Mouse (Mus musculus) thymus, postnatal 0 days (tissue): ENCODE data around the gene Axin1. TPM values are rescaled to one million over a fixed set of nuclear protein-coding genes. Genes with fewer than 3 reads are reported as not detected.
"Not testable (repeated sequence)": the region's sequence is repeated elsewhere in the genome, so short reads cannot be mapped to it uniquely, and the experiment has no call there.

Source experiments
- DNase-seq: peaks from one replicate; pipeline ENCODE4 v3.0.0-alpha.2; 2015; ENCODE audit warnings: low spot score
- polyA plus RNA-seq: library from polyadenylated mRNA; unstranded; fragments of >200 nt; fragmentation: Nextera tagmentation; extraction: Ambion mirVana; gene quantifications from 2 replicates; pipeline ENCODE4 v1.2.1, GENCODE M21; 2015

Axin1 gene
- polyA plus RNA-seq, 1 experiment from 2014 or later, result 22.8 TPM

DNA sequence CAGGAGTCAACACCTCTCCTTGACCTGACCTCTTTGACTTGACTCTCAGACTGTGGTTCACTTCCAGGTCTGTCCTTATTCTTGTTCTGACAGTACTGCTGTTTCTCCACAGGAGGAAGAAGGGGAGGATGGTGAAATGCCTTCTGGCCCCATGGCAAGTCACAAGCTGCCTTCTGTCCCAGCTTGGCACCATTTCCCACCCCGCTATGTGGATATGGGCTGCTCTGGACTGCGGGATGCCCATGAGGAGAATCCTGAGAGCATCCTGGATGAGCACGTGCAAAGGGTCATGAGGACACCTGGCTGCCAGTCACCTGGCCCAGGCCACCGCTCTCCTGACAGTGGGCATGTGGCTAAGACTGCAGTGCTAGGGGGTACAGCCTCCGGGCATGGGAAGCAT, 49.1 kb downstream of the Axin1 start:
- no peak for DNase-seq

DNA sequence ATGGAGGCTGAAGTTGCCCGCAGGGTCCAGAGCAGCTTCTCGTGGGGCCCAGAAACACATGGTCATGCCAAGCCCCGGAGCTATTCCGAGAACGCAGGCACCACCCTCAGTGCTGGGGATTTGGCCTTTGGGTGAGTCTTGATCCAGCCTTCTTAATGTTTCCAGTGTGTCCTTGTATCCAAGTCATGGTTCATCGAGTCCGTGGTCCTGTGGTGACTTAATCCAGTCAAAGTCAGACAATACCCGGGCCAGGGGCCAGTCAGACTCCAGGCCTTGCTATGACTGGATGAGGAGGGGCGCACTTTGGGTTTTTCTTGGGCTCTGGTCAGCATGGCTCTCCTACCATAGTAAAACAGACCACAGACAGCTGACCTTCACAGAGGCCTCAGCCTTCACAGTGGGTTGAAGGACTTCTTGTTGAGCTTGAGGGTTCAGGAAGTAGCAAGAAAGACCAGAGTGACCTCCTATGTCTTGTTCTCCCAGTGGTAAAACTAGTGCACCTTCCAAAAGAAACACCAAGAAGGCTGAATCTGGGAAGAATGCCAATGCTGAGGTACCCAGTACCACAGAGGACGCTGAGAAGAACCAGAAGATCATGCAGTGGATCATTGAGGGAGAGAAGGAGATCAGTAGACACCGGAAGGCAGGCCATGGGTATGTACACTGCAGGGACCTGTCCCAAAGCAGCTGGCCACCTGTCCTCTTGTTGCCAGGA, 49.8 kb downstream of the Axin1 start:
- DNase-seq, result no peak

DNA sequence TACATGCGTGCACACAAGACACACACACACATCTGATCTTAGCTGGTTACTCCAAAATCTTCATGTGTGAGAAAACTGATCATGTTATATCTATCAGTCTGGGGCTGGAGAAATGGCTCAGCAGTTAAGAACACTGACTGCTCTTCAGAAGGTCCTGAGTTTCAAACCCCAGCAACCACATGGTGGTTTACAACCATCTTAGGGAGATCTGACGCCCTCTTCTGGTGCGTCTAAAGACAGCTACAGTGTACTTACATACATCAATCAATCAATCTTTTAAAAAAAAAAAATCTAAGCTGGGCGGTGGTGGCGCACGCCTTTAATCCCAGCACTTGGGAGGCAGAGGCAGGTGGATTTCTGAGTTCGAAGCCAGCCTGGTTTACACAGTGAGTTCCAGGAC, 53.0 kb downstream of the Axin1 start:
- DNase-seq, result not testable (repeated sequence)

DNA sequence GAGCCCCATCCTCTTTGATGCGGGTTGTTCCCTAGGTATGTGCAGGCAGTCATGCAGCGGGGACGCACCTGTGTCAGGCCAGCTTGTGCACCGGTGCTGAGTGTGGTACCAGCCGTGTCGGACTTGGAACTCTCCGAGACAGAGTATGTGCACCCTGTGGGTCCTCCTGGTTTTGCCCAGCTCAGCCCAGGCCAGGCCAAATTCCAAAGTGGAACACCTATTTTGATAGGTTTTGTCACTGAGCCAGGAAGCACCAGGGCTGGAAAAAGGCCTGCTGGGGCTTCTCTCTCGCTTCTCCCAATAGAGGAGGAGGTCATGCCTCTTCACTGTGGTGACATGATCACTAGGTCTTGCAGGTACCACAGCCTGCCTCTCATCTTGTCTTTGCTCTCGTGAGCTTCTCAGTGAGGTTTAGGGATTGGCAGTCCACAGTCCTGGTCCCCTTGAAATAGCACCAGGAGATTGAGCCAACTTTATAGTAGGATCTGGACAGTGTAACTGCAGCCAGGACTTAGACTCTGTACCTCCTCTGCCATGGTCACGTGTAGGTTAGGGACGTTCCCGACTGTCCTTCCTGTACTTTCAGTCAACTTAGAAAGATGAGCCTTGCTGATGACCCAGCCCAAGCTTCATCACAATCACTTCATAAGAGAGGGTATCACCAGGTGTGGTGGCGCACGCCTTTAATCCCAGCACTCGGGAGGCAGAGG, 54.1 kb downstream of the Axin1 start:
- no peak for DNase-seq

DNA sequence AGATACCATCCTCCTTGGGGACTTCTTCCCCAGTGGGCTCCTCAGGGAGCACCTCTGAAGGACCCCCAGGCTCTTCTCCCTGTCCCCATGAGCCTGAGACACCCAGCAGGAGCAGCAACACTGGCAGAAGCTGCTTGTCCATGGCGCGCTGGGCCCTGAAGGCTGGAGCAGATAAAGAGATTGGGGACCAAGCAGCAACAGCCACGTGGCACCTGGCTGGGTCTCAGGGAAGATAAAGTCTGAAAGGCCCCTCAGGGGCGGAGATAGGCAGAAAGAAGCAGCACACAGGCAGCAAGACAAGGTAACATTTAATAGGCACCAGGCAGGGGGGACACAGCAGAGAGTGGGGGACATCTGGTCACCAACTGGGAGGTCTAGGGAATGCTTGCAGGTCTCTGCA, 60.4 kb downstream of the Axin1 start, which contains the start of gene Pdia2:
Pdia2 (minus strand) TSS at position 196 of the 400 bp plus-strand sequence.
- no peak for DNase-seq

DNA sequence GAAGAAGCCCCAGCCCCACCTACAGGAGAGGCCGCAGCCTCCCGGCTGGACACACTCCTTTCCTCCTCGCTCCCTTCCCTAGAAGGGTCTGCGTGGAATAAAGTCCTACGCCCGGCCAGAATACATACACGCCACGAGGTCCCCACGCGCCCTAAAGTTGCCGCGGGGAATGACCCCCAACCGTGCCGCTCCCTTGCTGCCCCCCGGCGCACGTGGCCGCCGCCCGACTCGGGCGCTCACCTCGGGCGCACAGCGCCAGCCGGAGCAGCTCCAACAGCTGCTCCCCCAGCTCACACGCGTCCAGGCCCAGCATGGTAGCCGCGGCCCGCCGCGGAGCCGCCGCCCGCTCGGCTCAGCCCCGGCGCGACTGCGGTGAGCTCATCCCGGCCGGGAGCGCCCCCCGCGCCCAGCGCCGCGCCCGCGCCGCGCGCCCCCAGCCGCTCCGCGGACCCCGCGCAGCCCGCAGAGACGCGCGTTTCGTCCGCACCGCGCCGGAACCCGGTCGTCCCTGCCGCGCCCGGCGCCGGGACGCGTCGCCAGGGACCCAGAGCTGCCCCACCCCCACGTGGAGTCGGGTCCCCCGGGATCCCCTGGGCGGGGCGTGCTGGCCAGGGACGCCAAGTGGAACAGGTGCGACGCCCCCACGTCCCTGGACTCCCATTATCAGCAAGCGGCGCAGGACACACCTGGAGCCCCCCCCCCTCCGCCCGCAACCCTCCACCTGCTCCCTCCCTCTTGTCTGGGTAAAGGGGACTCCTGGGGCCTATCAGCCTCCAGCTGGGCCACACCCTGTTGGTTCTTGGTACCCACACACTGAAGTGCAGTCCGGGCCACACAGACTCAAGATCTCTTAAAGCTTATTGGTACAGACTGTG, 62.6 kb downstream of the Axin1 start:
- DNase-seq, result peak; percentile 8

DNA sequence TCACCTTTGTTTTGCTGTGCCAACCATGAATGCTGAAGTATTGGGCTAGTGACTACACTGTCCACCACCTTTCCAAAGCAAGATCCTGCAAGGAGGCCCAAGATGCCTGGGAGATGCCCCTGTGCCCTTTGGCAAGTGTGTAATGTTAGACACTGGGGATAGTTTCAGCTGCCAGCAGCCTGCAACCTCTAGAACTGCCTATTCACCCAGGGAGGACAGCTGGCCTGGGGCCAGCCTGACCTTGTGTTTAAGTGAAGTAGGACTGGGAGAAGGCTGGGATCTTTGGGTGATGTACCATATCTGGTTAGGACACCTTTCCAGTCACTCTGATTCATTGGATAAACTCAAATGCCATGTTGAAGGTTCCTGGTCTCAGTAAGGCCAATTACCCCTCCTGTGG, 63.5 kb downstream of the Axin1 start:
- no peak for DNase-seq

DNA sequence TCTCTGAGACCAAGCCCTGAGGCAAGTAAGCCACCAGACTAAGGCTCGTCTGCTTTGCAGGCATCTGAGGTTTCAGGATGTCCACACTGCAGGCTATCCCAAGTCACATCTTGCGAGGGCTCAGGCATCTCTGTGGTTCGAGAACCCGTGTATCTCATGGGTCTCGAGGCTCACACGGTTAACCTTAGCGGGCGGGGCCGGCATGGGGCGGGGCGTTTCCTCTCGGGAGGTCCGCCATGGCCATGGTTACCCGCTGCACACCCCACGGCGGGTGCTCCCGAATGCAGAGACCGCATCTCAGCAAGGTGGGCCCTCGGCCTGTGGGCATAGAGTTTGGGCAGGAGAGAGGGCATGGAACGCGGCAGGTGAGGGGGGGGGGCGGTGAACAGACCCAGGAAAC, 64.2 kb downstream of the Axin1 start, which contains the start of gene Rgs11:
Rgs11 (plus strand) TSS at position 215 of the 400 bp plus-strand sequence.
- DNase-seq, result no peak

DNA sequence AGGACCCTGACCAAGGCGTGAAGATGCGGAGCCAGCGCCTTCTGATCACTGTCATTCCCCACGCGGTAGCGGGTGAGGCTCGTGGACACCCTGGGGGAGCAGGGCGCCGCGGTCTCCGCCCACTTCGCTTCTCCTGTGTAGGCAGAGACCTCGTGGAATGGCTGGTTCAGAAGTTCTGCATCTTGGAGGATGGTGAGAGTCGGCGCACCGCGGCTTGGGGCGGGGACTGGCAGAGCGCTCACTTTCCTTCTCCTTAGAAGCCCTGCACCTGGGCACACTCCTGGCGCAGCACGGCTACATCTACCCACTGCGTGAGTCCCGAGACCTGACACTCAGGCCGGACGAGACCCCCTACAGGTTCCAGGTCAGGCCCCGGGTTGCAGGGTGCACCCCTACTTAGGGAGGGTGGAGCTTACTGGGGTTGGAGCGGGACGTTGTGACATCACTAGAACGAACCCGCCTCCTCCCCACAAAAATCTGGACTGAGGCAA, 64.9 kb downstream of the Axin1 start:
- peak; percentile 13 for DNase-seq

DNA sequence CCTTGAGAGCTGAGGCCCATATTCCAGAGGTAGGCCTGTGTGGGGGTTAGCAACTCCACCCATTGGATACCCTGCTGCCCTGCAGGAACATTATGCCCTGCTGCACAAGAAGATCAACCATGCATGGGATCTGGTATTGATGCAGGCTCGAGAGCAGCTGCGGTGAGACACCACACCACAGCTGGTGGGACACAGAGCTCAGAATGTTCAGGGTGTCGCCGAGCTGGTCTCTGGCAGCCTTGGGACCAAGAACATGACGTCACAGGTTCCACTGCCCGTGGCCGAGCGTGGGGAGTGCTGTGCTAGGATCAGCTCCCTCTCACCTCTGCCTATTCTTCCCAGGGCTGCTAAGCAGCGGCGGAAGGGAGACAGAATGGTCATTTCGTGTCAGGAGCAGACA, 66.3 kb downstream of the Axin1 start:
- DNase-seq, result no peak

DNA sequence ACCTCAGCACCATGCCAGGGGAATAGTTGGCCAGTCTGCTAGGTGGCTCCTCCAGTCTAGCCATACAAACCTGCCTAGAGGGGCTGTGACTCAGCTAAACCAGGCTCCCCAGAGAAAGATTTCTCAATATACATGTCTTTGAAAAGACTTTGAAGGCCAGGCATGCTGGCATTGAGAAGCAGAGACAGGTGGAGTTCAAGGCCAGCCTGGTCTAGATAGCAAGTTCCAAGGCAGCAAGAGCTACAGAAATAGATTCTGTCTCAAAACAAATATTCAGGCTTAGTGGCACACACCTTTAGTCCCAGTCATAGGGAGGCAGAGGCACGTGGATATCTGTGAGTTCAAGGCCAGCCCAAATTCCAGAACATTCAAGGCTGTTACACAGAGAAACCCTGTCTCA, 67.9 kb downstream of the Axin1 start:
- DNase-seq, result no peak

DNA sequence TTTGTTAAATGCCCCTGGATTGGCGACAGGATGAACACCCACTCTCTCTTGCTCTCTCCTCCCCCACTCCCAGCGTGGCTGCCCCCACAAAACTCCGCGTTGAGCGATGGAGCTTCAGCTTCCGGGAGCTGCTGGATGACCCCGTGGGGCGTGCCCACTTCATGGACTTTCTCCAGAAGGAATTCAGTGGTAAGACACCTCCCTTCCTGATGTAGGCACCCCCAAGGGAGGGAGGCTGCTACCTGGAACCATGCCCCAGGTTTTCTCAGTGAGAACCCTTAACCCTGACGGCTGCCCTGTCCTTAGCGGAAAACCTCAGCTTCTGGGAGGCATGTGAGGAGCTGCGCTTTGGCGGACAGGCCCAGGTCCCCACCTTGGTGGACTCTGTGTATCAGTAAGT, 69.2 kb downstream of the Axin1 start, which contains the start of gene Arhgdig:
Arhgdig (minus strand) TSS at position 101 of the 400 bp plus-strand sequence.
- DNase-seq, result no peak

DNA sequence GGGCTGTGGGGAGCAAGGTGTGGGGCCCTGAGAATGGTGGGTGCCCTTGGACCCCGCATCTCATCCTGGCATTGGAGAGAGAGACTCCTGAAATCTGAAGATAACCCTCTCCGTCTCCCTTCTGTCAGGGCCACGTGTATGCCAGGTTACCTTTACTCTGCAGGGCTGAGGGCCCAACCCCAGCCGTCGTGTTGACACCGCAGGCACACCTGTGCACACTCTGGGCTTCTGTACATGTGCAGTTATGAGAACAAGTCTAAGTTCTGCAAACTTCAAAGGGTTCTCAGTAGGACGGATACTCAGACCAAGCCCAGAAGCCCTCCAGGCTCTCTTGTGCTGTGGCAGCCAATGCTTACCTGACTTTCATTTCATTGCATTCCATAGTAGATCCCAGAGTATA, 73.8 kb downstream of the Axin1 start:
- DNase-seq, result no peak

DNA sequence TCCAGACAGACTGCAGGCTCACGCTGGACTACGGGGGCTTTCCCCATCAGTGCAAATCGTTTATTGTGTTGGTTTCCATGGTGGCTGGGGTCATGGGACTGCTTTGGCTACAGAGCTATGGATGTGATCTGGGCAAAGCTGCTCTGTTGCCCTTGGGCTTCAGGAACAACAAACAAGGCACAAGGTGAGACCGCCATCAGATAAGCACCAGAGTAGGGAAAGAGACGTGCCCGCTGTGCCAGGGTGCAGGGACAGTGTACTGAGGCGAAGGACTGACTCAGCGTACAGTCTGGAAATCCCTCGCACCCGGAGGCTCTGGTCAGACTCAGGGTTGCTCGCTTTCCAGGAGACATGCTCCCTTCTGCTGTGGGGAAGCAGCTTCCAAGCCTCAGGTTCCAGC, 74.2 kb downstream of the Axin1 start:
- no peak for DNase-seq

DNA sequence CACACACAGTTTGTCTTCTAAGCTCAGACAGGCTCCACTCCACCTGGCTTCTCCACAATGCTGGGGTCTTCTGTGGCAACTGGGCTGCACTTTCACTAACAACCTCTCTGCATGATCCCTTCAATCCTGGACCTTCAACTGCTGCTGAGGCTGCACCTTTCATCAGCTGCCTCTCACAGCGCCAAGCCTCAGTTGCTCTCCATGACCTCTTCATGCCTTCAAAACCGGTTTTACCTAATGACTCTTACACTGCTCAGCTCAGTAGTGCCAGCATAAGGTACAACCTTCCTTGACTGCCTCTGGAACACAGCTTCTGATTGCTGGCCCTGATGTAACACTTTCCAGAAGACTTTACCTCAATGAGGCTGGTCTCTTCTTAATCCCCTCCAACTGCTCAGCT, 83.0 kb downstream of the Axin1 start:
- DNase-seq, result no peak

DNA sequence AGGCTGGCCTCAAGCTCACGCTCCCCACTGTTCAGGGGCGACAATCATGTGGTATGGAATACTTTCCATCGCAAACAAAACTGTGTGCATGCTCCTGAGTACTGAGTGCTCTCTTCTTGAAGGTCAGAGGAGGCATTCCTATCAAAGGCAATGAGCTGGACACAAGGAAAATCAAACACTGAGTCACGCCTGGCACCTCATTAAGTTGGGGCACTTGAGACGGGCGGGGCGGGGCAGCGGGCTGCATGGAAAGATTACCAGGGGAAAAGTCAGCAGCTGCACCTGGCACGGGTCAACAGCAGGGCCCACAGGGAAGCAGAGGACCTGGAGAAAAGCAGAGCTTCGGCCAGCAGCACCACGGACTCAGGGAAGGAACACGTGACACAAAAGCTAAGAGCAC, 86.7 kb downstream of the Axin1 start:
- no peak for DNase-seq

DNA sequence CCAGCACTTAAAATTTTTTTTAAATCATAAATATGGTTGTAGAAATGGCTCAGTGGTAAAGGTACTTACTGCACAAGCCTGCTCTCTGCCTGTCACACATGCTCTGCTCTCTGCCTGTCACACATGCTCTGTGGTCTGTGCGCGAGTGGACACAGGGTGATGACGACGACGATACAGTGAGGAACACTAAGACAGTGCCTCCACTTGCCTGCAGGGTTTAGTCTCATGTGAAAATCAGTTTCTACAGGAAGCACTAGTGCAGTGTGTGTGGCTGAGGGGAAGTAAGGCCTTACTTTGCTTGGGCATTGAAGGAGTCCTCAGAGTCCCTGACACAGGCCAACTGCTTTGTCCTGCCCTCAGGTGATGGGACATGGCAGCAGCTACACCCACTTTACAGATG, 91.3 kb downstream of the Axin1 start:
- DNase-seq, result no peak

DNA sequence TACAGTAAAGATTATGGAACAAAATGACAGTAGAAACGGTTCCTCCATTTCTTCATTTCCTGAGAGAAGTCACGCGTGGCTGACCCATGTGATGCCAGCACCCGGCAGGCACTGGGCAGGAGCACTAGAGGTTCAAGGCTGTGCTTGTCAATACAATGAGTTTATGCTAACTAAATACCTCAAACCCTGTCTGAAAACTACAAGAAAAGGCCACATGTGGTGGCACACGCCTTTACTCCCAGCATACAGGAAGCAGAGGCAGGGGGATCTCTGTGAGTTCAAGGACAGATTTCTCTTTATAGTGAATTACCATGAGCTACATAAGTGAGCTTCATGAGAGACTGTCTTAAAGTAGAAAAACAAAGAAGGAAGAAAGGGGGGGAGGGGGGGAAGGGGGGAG, 92.7 kb downstream of the Axin1 start:
- DNase-seq, result no peak

DNA sequence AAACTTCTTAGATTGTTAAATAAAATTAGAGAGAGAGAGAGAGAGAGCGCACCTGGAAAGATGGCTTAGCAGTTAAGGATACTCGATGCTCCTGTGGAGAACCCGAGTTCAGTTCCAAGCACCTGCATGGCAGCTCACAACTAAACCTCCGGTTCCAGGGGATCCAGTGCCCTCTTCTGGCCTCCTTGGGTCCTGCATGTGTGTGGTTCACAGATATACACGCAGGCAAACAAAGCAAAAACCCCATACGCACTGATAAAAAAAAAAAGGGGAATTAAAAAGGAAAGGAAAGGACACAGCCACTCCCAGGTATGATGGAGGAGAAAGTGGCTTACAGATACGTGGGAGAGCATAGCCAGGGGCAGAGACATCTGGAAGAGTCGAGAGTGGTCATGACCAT, 94.4 kb downstream of the Axin1 start:
- no peak for DNase-seq

DNA sequence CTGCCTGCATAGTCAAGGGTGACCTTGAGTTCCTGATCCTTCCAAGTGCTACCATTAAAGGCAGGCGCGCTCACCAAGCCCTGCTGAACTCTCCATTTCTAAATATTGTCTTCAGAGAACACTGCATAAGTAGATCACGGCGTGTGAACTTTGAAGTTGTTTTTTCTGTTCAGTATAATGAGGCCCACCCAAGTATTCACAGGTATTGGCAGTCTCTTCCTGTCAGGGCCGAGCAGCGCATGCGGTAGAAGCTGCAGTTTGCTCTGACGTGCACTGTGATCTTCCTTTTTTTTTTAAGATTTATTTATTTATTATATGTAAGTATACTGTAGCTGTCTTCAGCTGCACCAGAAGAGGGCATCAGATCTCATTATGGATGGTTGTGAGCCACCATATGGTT, 95.9 kb downstream of the Axin1 start:
- no peak for DNase-seq

DNA sequence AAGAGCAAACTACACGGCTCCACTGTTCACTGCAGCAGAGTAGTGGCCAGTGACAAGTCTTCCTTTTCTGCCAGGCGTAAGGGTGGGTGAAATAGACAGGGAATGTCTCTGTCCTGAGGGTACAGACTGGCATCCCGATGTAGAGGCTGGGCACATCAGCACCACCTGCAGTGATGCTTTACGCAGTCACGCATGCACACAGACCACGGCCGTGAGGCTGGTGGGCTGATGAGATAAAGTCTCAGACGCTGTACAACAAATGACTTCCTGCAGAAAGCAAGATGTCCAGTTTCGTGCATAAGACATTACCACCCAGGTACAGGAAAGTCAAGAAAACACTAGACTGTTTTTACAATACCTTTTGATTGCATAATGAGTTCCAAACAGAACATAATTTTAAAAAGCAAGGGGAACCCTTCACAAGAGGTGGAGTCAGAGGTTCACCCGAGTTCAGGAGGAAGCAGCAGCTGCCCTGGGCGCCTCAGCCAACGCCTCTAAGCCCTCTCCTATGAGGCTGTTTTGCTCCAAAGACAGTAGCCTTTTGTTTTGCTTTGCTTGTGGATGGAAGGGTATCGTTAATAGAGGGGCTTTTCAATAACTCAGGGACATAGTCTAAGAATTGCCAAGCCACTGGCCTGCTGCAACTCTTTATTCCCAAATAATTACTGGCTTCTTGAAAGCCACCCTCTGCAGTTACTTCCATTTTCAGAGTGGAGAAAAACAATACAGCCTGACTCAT, 96.8 kb downstream of the Axin1 start:
- no peak for DNase-seq
